In the genomic region with DNA sequence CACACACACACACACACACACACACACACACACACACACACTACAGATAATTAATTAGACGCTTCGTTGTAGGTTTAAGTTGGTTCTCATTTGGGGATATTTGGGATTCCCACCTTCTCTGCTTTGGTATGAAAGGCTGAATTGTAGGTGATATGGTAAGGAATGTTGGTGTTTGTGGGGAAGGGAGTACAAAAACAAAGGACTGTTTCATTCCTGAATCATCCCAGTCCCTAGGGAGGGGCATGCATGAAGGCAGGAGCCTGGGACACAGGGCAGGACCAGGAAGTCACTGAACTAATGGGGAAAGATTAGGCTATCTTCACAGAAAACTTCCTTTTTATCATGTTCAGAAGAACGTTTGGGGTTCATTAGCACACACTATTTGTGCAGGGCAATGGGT, we compare ENCODE assay signal across 26 mouse cellular contexts. TPM values are rescaled to one million over a fixed set of nuclear protein-coding genes. Genes with fewer than 3 reads are reported as not detected.
A peak's percentile ranks its signal among the peaks of the same experiment; 100 is the strongest.
DNase-seq lines count a peak whose midpoint lies in the region; ATAC-seq and TF ChIP-seq lines count a peak whose summit lies in the region.
"Had no signal": no experiment of that assay in that cellular context is flagged by ENCODE, and none has a peak within 500 bp of the region (broad histone marks: within the 10 kb centered on the region; RNA-seq: fewer than 3 reads in every experiment).

No protein-coding gene starts in this region.

- H3K27me3 ChIP-seq in midbrain, embryonic 11.5 days (ENCODE audit: control insufficient read depth, insufficient read depth, low read length), result no peaks in the 10 kb centered on the region
- no peaks in the 10 kb centered on the region for H3K27me3 ChIP-seq in midbrain, embryonic 14.5 days (ENCODE audit: control insufficient read depth, insufficient read depth, low read length)
- H3K27me3 ChIP-seq in myocyte (ENCODE audit: control insufficient read depth, insufficient read depth, insufficient read length), result no peaks in the 10 kb centered on the region
- H3K27me3 ChIP-seq: CH12.LX; embryonic facial prominence, embryonic 12.5 days; embryonic facial prominence, embryonic 15.5 days; hindbrain, embryonic 12.5 days; hindbrain, embryonic 15.5 days; Patski had no signal

- 85% methylated on average over 3 of the region's 3 CpGs for WGBS in midbrain, embryonic 11.5 days
- 79% methylated on average over 3 of the region's 3 CpGs for WGBS in midbrain, embryonic 14.5 days

- TF ChIP-seq POLR2A in myocyte (IDR thresholded peaks at IDR 0.05; ENCODE audit: insufficient read length, low read depth), result no peak

- no peak overlapping the region for H3K27ac ChIP-seq in midbrain, embryonic 11.5 days (ENCODE audit: low read depth, low read length)
- H3K27ac ChIP-seq in midbrain, embryonic 14.5 days (replicated peaks; ENCODE audit: low read depth, low read length), result no peak overlapping the region
- H3K27ac ChIP-seq: embryonic facial prominence, embryonic 12.5 days; gastrocnemius, adult 2 months; hindbrain, embryonic 12.5 days; hindbrain, embryonic 15.5 days had no signal

- peak; percentile 47 for DNase-seq in midbrain, embryonic 11.5 days (ENCODE audit: low spot score, missing footprints)
- DNase-seq in midbrain, embryonic 14.5 days, result no peak
- DNase-seq in R1 (ENCODE audit: low read depth, low spot score), result peak; percentile 33
- no peak for DNase-seq in spleen, postnatal 36 days (ENCODE audit: low spot score in 2 of 2)
- no peak for DNase-seq in adrenal gland, postnatal 10 days
- DNase-seq: adrenal gland, adult 8-10 months; adrenal gland, postnatal 36 days; B cell, adult 2 months; cerebellum, adult 18-20 months; cerebellum, adult 9-10 months; cerebellum, postnatal 25 days; forebrain, postnatal 0 days; gastrocnemius, adult 2 months; gastrocnemius, postnatal 14 days; heart, adult 11 months had no signal

- H3K4me1 ChIP-seq in midbrain, embryonic 11.5 days (ENCODE audit: control insufficient read depth, insufficient read depth, low read length), result peaks cover 3% of the 10 kb centered on the region
- no peaks in the 10 kb centered on the region for H3K4me1 ChIP-seq in midbrain, embryonic 14.5 days (ENCODE audit: control insufficient read depth, insufficient read depth, low read length)

- no peak overlapping the region for H3K4me3 ChIP-seq in midbrain, embryonic 11.5 days (ENCODE audit: low read depth, low read length)
- H3K4me3 ChIP-seq in midbrain, embryonic 14.5 days (replicated peaks; ENCODE audit: low read depth, low read length), result no peak overlapping the region
- H3K4me3 ChIP-seq in myocyte, result no peak overlapping the region
- H3K4me3 ChIP-seq: embryonic facial prominence, embryonic 12.5 days; embryonic facial prominence, embryonic 15.5 days; gastrocnemius, adult 2 months; hindbrain, embryonic 12.5 days; hindbrain, embryonic 15.5 days had no signal

- H3K4me2 ChIP-seq in midbrain, embryonic 11.5 days, result no peak overlapping the region
- H3K4me2 ChIP-seq in midbrain, embryonic 14.5 days (ENCODE audit: low read length), result no peak overlapping the region
- peak overlapping the region; percentile 52 for H3K4me2 ChIP-seq in myocyte (ENCODE audit: low read depth)
- H3K4me2 ChIP-seq: embryonic facial prominence, embryonic 12.5 days; embryonic facial prominence, embryonic 15.5 days; heart, embryonic 11.5 days; hindbrain, embryonic 12.5 days; hindbrain, embryonic 15.5 days had no signal

- H3ac ChIP-seq in myocyte (ENCODE audit: control insufficient read depth, insufficient read length), result no peak overlapping the region

- no peaks in the 10 kb centered on the region for H3K9me3 ChIP-seq in midbrain, embryonic 11.5 days (ENCODE audit: control insufficient read depth, low read length)
- no peaks in the 10 kb centered on the region for H3K9me3 ChIP-seq in midbrain, embryonic 14.5 days (ENCODE audit: control insufficient read depth, low read length)
- H3K9me3 ChIP-seq: embryonic facial prominence, embryonic 12.5 days; embryonic facial prominence, embryonic 15.5 days; hindbrain, embryonic 12.5 days; hindbrain, embryonic 15.5 days had no signal

- H3K79me2 ChIP-seq in myocyte (ENCODE audit: control insufficient read depth, insufficient read depth), result no peaks in the 10 kb centered on the region

- no peak overlapping the region for H3K9ac ChIP-seq in midbrain, embryonic 11.5 days (ENCODE audit: low read length)
- no peak overlapping the region for H3K9ac ChIP-seq in midbrain, embryonic 14.5 days (replicated peaks; ENCODE audit: low read length)
- H3K9ac ChIP-seq: embryonic facial prominence, embryonic 12.5 days; embryonic facial prominence, embryonic 15.5 days; forebrain, postnatal 0 days; hindbrain, embryonic 12.5 days; hindbrain, embryonic 15.5 days had no signal

- ATAC-seq in midbrain, embryonic 11.5 days (ENCODE audit: low FRiP score), result no peak
- ATAC-seq in midbrain, embryonic 14.5 days (ENCODE audit: low FRiP score, low TSS enrichment), result no peak
- ATAC-seq: activated CD4-positive, CD25-positive, alpha-beta regulatory T cell, adult 4 months; forebrain, embryonic 14.5 days; forebrain, postnatal 0 days; Patski had no signal

- H3K36me3 ChIP-seq in midbrain, embryonic 11.5 days (ENCODE audit: control insufficient read depth, insufficient read depth, low read length), result no peaks in the 10 kb centered on the region
- H3K36me3 ChIP-seq in midbrain, embryonic 14.5 days (ENCODE audit: control insufficient read depth, insufficient read depth, low read length), result no peaks in the 10 kb centered on the region
- no peaks in the 10 kb centered on the region for H3K36me3 ChIP-seq in myocyte (ENCODE audit: control insufficient read depth, insufficient read depth)
- H3K36me3 ChIP-seq: embryonic facial prominence, embryonic 12.5 days; embryonic facial prominence, embryonic 15.5 days; G1E; hindbrain, embryonic 12.5 days; hindbrain, embryonic 15.5 days had no signal

TF ChIP-seq in myocyte, 11 proteins besides CTCF, POLR2A, EP300 and RAD21:
- TF ChIP-seq MYOG (IDR thresholded peaks at IDR 0.05; ENCODE audit: control insufficient read depth in 1 of 3, insufficient read depth in 1 of 3, insufficient read length in 2 of 3, low read depth in 2 of 3), result no peak
- no peak for TF ChIP-seq MAX (IDR thresholded peaks at IDR 0.05; ENCODE audit: low read depth)
- no peak for TF ChIP-seq SRF (IDR thresholded peaks at IDR 0.05; ENCODE audit: control insufficient read depth, insufficient read length, low read depth)
- TF ChIP-seq USF1 (IDR thresholded peaks at IDR 0.05; ENCODE audit: low read depth), result no peak
- TF ChIP-seq REST (IDR thresholded peaks at IDR 0.05; ENCODE audit: insufficient read depth, insufficient read length), result no peak
- no peak for TF ChIP-seq POLR2AphosphoS2 (IDR thresholded peaks at IDR 0.05; ENCODE audit: insufficient read length, low read depth)
TF ChIP-seq in myocyte: peak in this region for 0.

RNA-seq across cellular contexts. Expression of gene Spp1, which starts 31.6 kb away (rescaled TPM):
- 6.8 and 8.2 TPM in 2 replicates for polyA plus RNA-seq in midbrain, embryonic 11.5 days (2014; fragmentation: Nextera tagmentation; extraction: Ambion mirVana)
- 7.1 and 65.2 TPM in 2 replicates for polyA plus RNA-seq in midbrain, embryonic 14.5 days (2014; fragmentation: Nextera tagmentation; extraction: Ambion mirVana)
- 634 TPM for polyA plus RNA-seq in myocyte (2012; fragmentation: generic; extraction: Trizol)
- total RNA-seq in adrenal gland, postnatal 10 days (2021), result 100 to 1,000 TPM in 1 of 2 experiments, 1 to 10 TPM in 1; 7.9 to 122 TPM
- total RNA-seq: G1E had no signal
- polyA plus RNA-seq: G1E had no signal

RNA-seq across cellular contexts. Expression of gene Pkd2, which starts 55.9 kb away (rescaled TPM):
- polyA plus RNA-seq in midbrain, embryonic 11.5 days (2014; fragmentation: Nextera tagmentation; extraction: Ambion mirVana), result 10.3 and 11.2 TPM in 2 replicates
- 8.2 and 10.0 TPM in 2 replicates for polyA plus RNA-seq in midbrain, embryonic 14.5 days (2014; fragmentation: Nextera tagmentation; extraction: Ambion mirVana)
- polyA plus RNA-seq in myocyte (2012; fragmentation: generic; extraction: Trizol), result 6.3 TPM
- total RNA-seq in adrenal gland, postnatal 10 days (2021), result 10 to 100 TPM; 31.4 to 37.3 TPM
- total RNA-seq: CH12.LX had no signal
- polyA plus RNA-seq: G1E had no signal

Comparison
In these comparisons a context has a peak if more than half of its experiments do, and no peak if none do; other contexts are left out.
1. DNase-seq: peak in midbrain, embryonic 11.5 days (single experiment) and R1 (single experiment); none in midbrain, embryonic 14.5 days (single experiment), spleen, postnatal 36 days (0 of 2) and adrenal gland, postnatal 10 days (single experiment).